In the genomic region with DNA sequence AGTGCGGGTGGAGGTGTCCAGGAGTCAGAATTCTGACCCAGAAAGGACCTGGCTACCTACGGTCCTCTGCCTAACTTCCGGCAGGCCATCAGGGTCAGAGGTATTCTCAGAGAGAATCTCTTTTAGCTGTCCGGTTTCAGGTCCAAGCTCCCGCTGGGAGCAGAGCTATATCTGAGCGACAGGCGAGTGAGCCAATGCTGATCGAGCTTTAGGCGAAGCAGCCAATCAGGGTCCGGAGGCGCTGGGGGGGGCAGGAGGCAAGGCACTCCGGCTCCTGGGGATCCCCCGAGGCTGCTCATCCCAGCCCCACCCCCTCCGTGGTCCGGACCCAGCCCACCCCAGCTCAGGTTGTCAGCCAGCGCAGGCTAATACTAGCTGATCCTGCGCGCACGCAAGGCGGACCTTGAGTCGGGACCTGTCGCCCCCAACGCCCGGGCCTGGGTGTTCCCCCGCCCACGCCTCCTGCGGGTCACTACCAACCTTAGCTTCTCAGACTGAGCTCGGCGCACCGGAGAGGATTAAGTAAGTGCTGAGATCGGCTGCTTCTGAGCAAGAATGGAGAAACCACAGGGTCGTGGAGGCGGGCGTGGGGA, we compare ENCODE assay signal across 8 mouse cellular contexts. TPM values are rescaled to one million over a fixed set of nuclear protein-coding genes. Genes with fewer than 3 reads are reported as not detected.
DNase-seq lines count a peak whose midpoint lies in the region; ATAC-seq and TF ChIP-seq lines count a peak whose summit lies in the region.

TSS of gene 6430571L13Rik (plus strand) at position 336 of the 593 bp plus-strand sequence.

- peak; percentile 91 for ATAC-seq in heart, embryonic 13.5 days (ENCODE audit: extremely low read depth, insufficient number of reproducible peaks, low FRiP score, low TSS enrichment)
- ATAC-seq in liver, embryonic 12.5 days = peak; percentile 88
- peak; percentile 92 for ATAC-seq in stomach, embryonic 15.5 days (ENCODE audit: insufficient read depth, low FRiP score, low read depth)

- peaks cover 34% of the 10 kb centered on the region for H3K27me3 ChIP-seq in heart, embryonic 13.5 days (replicated peaks)
- H3K27me3 ChIP-seq in liver, embryonic 12.5 days (replicated peaks) = peaks cover 47% of the 10 kb centered on the region
- H3K27me3 ChIP-seq in stomach, embryonic 15.5 days (replicated peaks) = no peaks in the 10 kb centered on the region

- H3K4me1 ChIP-seq in bone marrow macrophage, adult 2 months (ENCODE audit: control insufficient read depth, insufficient read depth, low read length) = 0 out of 2 replicates have a peak, but pooled peaks cover 7% of the 10 kb centered on the region
- no peaks in the 10 kb centered on the region for H3K4me1 ChIP-seq in embryonic fibroblast, embryonic 13.5 days (ENCODE audit: control insufficient read depth, insufficient read depth, low read length)
- H3K4me1 ChIP-seq in heart, embryonic 13.5 days = peaks cover 30% of the 10 kb centered on the region
- peaks cover 32% of the 10 kb centered on the region for H3K4me1 ChIP-seq in liver, embryonic 12.5 days
- H3K4me1 ChIP-seq in stomach, embryonic 15.5 days = peaks cover 12% of the 10 kb centered on the region

- peak within 1 kb of the TSS; percentile 81 for H3K4me2 ChIP-seq in heart, embryonic 13.5 days
- peak within 1 kb of the TSS; percentile 88 for H3K4me2 ChIP-seq in liver, embryonic 12.5 days
- H3K4me2 ChIP-seq in stomach, embryonic 15.5 days = peak within 1 kb of the TSS; percentile 81

- no peak for TF ChIP-seq CTCF in bone marrow macrophage, adult 2 months (IDR thresholded peaks at IDR 0.05; ENCODE audit: low read depth, low read length)
- no peak for TF ChIP-seq CTCF in embryonic fibroblast, embryonic 13.5 days (IDR thresholded peaks at IDR 0.05; ENCODE audit: borderline replicate concordance, insufficient read depth, low read length)

- peak within 1 kb of the TSS; percentile 81 for H3K9ac ChIP-seq in heart, embryonic 13.5 days
- H3K9ac ChIP-seq in liver, embryonic 12.5 days = peak within 1 kb of the TSS; percentile 66
- peak within 1 kb of the TSS; percentile 13; the same call in 1 of the 2 replicates for H3K9ac ChIP-seq in stomach, embryonic 15.5 days

- TF ChIP-seq POLR2A in bone marrow macrophage, adult 2 months (IDR thresholded peaks at IDR 0.05; ENCODE audit: borderline replicate concordance, low read depth, low read length) = no peak
- TF ChIP-seq POLR2A in embryonic fibroblast, embryonic 13.5 days (IDR thresholded peaks at IDR 0.05; ENCODE audit: low read depth, low read length) = 0 out of 2 replicates have a peak, but pooled peaks have one; percentile 31

- no peaks in the 10 kb centered on the region for H3K9me3 ChIP-seq in heart, embryonic 13.5 days
- no peaks in the 10 kb centered on the region for H3K9me3 ChIP-seq in liver, embryonic 12.5 days (replicated peaks)
- H3K9me3 ChIP-seq in stomach, embryonic 15.5 days = no peaks in the 10 kb centered on the region

- H3K36me3 ChIP-seq in heart, embryonic 13.5 days = no peaks in the 10 kb centered on the region; the same call in 1 of the 2 replicates
- no peaks in the 10 kb centered on the region for H3K36me3 ChIP-seq in liver, embryonic 12.5 days
- H3K36me3 ChIP-seq in stomach, embryonic 15.5 days = no peaks in the 10 kb centered on the region

- peak; percentile 86 for DNase-seq in B cell, adult 2 months
- DNase-seq in kidney, postnatal 10 days = peak; percentile 97
- DNase-seq in natural killer cell, adult 2 months (ENCODE audit: low spot score in 2 of 2) = peak; percentile 78 to 85

- H3K4me3 ChIP-seq in bone marrow macrophage, adult 2 months (ENCODE audit: insufficient read depth, low read length) = peak within 1 kb of the TSS; percentile 66
- peak within 1 kb of the TSS; percentile 56 for H3K4me3 ChIP-seq in embryonic fibroblast, embryonic 13.5 days (ENCODE audit: insufficient read depth, low read length)
- peak within 1 kb of the TSS; percentile 70 for H3K4me3 ChIP-seq in heart, embryonic 13.5 days
- peak within 1 kb of the TSS; percentile 60 for H3K4me3 ChIP-seq in liver, embryonic 12.5 days
- H3K4me3 ChIP-seq in stomach, embryonic 15.5 days (replicated peaks) = peak within 1 kb of the TSS; percentile 55

- no peak within 1 kb of the TSS for H3K27ac ChIP-seq in bone marrow macrophage, adult 2 months (ENCODE audit: insufficient read depth, low read depth, low read length)
- no peak within 1 kb of the TSS for H3K27ac ChIP-seq in embryonic fibroblast, embryonic 13.5 days (ENCODE audit: insufficient read depth, low read length)
- H3K27ac ChIP-seq in heart, embryonic 13.5 days (replicated peaks) = no peak within 1 kb of the TSS
- no peak within 1 kb of the TSS for H3K27ac ChIP-seq in liver, embryonic 12.5 days
- H3K27ac ChIP-seq in stomach, embryonic 15.5 days = no peak within 1 kb of the TSS

- WGBS in heart, embryonic 13.5 days = under 1% methylated on average over 34 of the region's 34 CpGs
- WGBS in liver, embryonic 12.5 days (ENCODE audit: insufficient replicate concordance) = 1% methylated on average over 34 of the region's 34 CpGs
- under 1% methylated on average over 34 of the region's 34 CpGs for WGBS in stomach, embryonic 15.5 days

RNA-seq across cellular contexts. Expression of gene 6430571L13Rik, which starts in this region (rescaled TPM):
- polyA plus RNA-seq in bone marrow macrophage, adult 2 months (2012; ENCODE audit: insufficient read depth, insufficient read length, missing spikeins) = not detected in 2 replicates
- not detected in 2 replicates for polyA plus RNA-seq in embryonic fibroblast, embryonic 13.5 days (2011; ENCODE audit: insufficient read length, low read depth, missing spikeins)
- polyA plus RNA-seq in heart, embryonic 13.5 days (2015; fragmentation: Nextera tagmentation; extraction: Ambion mirVana) = 0.79 and 1.1 TPM in 2 replicates
- 0.06 and 0.10 TPM in 2 replicates for polyA plus RNA-seq in liver, embryonic 12.5 days (2016; fragmentation: Nextera tagmentation; extraction: Ambion mirVana)
- polyA plus RNA-seq in stomach, embryonic 15.5 days (2015; fragmentation: Nextera tagmentation; extraction: Ambion mirVana) = 0.28 and 0.34 TPM in 2 replicates

Comparison
In these comparisons a context has a peak if more than half of its experiments do, and no peak if none do; other contexts are left out.
1. Peak in ATAC-seq, H3K4me3 ChIP-seq, H3K9ac ChIP-seq and H3K4me2 ChIP-seq in liver, embryonic 12.5 days; RNA of the gene not detected or under 1 TPM.
2. Peak in ATAC-seq, H3K4me3 ChIP-seq, H3K9ac ChIP-seq and H3K4me2 ChIP-seq in stomach, embryonic 15.5 days; RNA of the gene not detected or under 1 TPM.
3. H3K9ac ChIP-seq: peak in every context shown above with its lines; median percentile 81 in heart, embryonic 13.5 days; 66 in liver, embryonic 12.5 days; 13 in stomach, embryonic 15.5 days.